Mouse (Mus musculus): Measurements from ENCODE around the gene Itpr1.

DNA sequence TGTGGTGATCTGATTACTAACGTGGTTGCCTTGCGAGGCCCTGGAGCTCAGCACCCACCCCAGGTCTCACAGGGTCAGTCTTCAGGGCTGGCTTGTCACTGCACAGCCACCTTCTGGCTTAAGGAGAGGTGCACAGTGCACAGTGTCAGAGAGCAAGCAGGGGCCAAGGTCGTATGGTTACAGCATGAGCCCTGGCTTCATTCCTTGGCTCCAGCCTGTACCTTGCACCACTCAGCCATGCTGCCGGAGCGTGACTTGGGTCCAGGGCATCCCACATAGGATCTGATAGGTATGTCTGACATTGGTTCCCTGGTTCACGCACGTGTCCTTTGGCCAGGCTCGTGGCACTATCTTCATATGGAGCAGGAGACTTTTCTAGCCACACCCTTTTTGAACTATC lies 217.1 kb downstream of the Itpr1 start:
- TF ChIP-seq CTCF (IDR thresholded peaks at IDR 0.05; ENCODE audit: low read depth) (no peak), EP300 (optimal IDR thresholded peaks at IDR 0.05) (no peak)
